Mouse (Mus musculus): ENCODE measurements at regions not wholly inside any gene's neighbourhood (a gene's known extent, or its start where the extent isn't known, plus 50 kb on each side); places are given as distances from the start of the nearest gene placed in this dataset.

DNA sequence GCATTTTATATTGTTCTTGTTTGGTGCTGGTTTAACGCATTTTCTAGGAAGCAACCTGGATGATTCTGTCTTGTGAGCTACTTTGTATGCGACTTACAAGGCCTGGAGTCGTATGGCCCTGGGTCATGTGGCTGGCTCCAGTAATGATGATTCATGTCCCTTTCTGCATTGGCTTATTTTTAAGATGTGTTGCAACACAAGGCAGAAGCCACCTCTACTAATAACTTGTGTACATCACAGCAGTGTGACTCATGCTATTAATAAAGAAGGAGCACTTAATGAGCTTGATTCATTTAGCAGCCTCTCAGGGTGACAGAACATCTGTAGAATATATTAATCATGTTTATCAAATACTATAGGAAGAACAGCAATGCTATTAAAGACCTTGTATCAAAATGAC lies 84.0 kb downstream of the Slc5a7 start:
- no peaks in the 10 kb centered on the region for H3K36me3 ChIP-seq (ENCODE audit: control insufficient read depth, insufficient read depth, low read length)
- WGBS: 72% methylated on average over 3 of the region's 3 CpGs
- TF ChIP-seq EP300 (optimal IDR thresholded peaks at IDR 0.05) (no peak), CTCF (IDR thresholded peaks at IDR 0.05; ENCODE audit: low read depth) (no peak)

GRCm38 (mm10) chr17:54201710-54202109 lies 97.1 kb downstream of the Slc5a7 start:
- Histone ChIP-seq H3K9me3 (ENCODE audit: control insufficient read depth, low read length) (no peaks in the 10 kb centered on the region), H3K4me1 (replicated peaks; ENCODE audit: control insufficient read depth, insufficient read depth) (no peaks in the 10 kb centered on the region), H3K4me3 (ENCODE audit: low read depth, low read length) (no peak overlapping the region), H3K27ac (replicated peaks) (no peak overlapping the region), H3K9ac (ENCODE audit: low read length) (no peak overlapping the region), H3K4me2 (replicated peaks; ENCODE audit: low read depth) (no peak overlapping the region), H3K36me3 (ENCODE audit: control insufficient read depth, insufficient read depth, low read length) (no peaks in the 10 kb centered on the region), H3K27me3 (ENCODE audit: control insufficient read depth, insufficient read depth, low read length) (no peaks in the 10 kb centered on the region)
- 41% methylated on average over 3 of the region's 3 CpGs for WGBS
- TF ChIP-seq CTCF (IDR thresholded peaks at IDR 0.05; ENCODE audit: low read depth) (no peak), EP300 (optimal IDR thresholded peaks at IDR 0.05) (no peak)
- ATAC-seq (ENCODE audit: low FRiP score, low TSS enrichment): no peak
- no peak for DNase-seq (ENCODE audit: low spot score)

More for the DNA sequence above, 84.0 kb downstream of the Slc5a7 start:
- DNase-seq (ENCODE audit: low spot score): no peak
- no peak overlapping the region for H3K4me2 ChIP-seq (replicated peaks; ENCODE audit: low read depth)
- no peaks in the 10 kb centered on the region for H3K9me3 ChIP-seq (ENCODE audit: control insufficient read depth, low read length)
- no peak overlapping the region for H3K27ac ChIP-seq (replicated peaks)
- ATAC-seq (ENCODE audit: low FRiP score, low TSS enrichment): no peak
- H3K27me3 ChIP-seq (ENCODE audit: control insufficient read depth, insufficient read depth, low read length): no peaks in the 10 kb centered on the region
- H3K4me3 ChIP-seq (ENCODE audit: low read depth, low read length): no peak overlapping the region
- H3K9ac ChIP-seq (ENCODE audit: low read length): no peak overlapping the region
- H3K4me1 ChIP-seq (replicated peaks; ENCODE audit: control insufficient read depth, insufficient read depth): no peaks in the 10 kb centered on the region

GRCm38 (mm10) chr17:54192231-54192573 lies 106.6 kb downstream of the Slc5a7 start:
- no peak for ATAC-seq (ENCODE audit: low FRiP score, low TSS enrichment)
- 33% methylated on average over 3 of the region's 3 CpGs for WGBS
- H3K9ac ChIP-seq (ENCODE audit: low read length): no peak overlapping the region
- no peak overlapping the region for H3K27ac ChIP-seq (replicated peaks)
- no peak overlapping the region for H3K4me2 ChIP-seq (replicated peaks; ENCODE audit: low read depth)
- H3K27me3 ChIP-seq (ENCODE audit: control insufficient read depth, insufficient read depth, low read length): no peaks in the 10 kb centered on the region
- no peaks in the 10 kb centered on the region for H3K36me3 ChIP-seq (ENCODE audit: control insufficient read depth, insufficient read depth, low read length)
- no peaks in the 10 kb centered on the region for H3K4me1 ChIP-seq (replicated peaks; ENCODE audit: control insufficient read depth, insufficient read depth)
- no peak for TF ChIP-seq CTCF (IDR thresholded peaks at IDR 0.05; ENCODE audit: low read depth)
- no peak for TF ChIP-seq EP300 (optimal IDR thresholded peaks at IDR 0.05)
- DNase-seq (ENCODE audit: low spot score): no peak
- H3K9me3 ChIP-seq (ENCODE audit: control insufficient read depth, low read length): no peaks in the 10 kb centered on the region
- H3K4me3 ChIP-seq (ENCODE audit: low read depth, low read length): no peak overlapping the region

DNA sequence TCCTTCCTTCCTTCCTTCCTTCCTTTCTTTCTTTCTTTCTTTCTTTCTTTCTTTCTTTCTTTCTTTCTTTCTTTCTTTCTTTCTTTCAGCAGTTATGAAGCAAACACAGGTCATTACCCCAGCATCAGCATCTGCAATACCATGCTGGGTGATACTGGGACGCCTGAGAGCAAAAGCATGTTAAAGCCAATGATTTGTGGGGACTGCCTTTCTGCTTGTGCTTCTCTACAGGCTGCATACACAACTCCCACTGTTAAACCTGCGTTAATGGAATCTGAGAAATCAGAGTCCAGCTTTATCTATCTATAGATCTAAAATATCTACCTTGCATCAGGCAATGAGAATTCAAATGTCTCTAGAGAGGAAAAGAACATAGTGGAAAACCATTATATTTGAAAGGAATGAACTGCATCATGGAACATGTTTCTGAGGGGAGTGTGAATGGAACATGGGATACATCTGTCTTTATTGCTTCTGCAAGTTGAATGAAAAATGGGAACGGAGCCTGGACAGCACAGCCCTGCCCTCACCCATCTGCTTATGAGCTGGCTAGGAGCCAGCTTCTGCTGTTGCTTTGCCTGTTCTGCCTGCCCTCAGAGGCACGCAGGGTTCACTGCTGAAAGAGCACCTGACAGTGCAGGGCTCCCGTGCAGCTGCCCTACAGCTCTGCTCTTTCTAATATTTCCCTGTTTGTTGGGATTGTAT lies 107.2 kb downstream of the Slc5a7 start:
- no peaks in the 10 kb centered on the region for H3K4me1 ChIP-seq (replicated peaks; ENCODE audit: control insufficient read depth, insufficient read depth)
- no peak for ATAC-seq (ENCODE audit: low FRiP score, low TSS enrichment)
- peak; percentile 18 for DNase-seq (ENCODE audit: low spot score)
- no peak overlapping the region for H3K9ac ChIP-seq (ENCODE audit: low read length)
- WGBS: 30% methylated on average over 5 of the region's 5 CpGs
- no peak overlapping the region for H3K4me2 ChIP-seq (replicated peaks; ENCODE audit: low read depth)
- no peak overlapping the region for H3K4me3 ChIP-seq (ENCODE audit: low read depth, low read length)
- no peaks in the 10 kb centered on the region for H3K36me3 ChIP-seq (ENCODE audit: control insufficient read depth, insufficient read depth, low read length)
- H3K27ac ChIP-seq (replicated peaks): no peak overlapping the region
- TF ChIP-seq CTCF (IDR thresholded peaks at IDR 0.05; ENCODE audit: low read depth) (no peak), EP300 (optimal IDR thresholded peaks at IDR 0.05) (no peak)
- no peaks in the 10 kb centered on the region for H3K9me3 ChIP-seq (ENCODE audit: control insufficient read depth, low read length)
- H3K27me3 ChIP-seq (ENCODE audit: control insufficient read depth, insufficient read depth, low read length): no peaks in the 10 kb centered on the region

DNA sequence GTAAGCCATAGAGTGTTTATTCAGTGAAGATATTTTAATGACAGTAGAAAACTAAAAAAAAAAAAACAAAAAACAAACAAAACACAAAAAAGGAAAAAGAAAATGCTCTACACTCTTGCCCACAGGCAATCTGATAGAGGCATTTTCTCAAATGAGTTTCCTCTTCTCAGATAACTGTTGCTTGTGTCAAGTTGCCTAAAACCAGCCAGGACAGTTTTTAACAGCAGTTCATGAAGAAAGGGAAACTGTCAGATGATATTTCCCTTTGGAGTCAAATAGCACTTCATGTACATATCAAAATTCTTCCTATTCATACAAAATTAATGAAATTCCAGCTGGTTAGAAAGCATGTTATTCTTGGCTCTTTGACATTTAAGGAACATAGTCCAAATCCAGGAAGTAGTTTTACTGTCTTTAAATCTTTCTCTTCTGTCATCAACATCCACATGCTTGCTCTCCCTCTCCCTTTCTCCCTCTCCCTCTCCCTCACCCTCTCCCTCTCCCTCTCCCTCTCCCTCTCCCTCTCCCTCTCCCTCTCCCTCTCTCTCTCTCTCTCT lies 109.8 kb downstream of the Slc5a7 start:
- no peak for TF ChIP-seq CTCF (IDR thresholded peaks at IDR 0.05; ENCODE audit: low read depth)
- TF ChIP-seq EP300 (optimal IDR thresholded peaks at IDR 0.05): no peak
- H3K9me3 ChIP-seq (ENCODE audit: control insufficient read depth, low read length): no peaks in the 10 kb centered on the region
- H3K36me3 ChIP-seq (ENCODE audit: control insufficient read depth, insufficient read depth, low read length): no peaks in the 10 kb centered on the region
- DNase-seq (ENCODE audit: low spot score) (no peak), ATAC-seq (ENCODE audit: low FRiP score, low TSS enrichment) (no peak)
- H3K9ac ChIP-seq (ENCODE audit: low read length): no peak overlapping the region
- no peak overlapping the region for H3K4me2 ChIP-seq (replicated peaks; ENCODE audit: low read depth)
- H3K27me3 ChIP-seq (ENCODE audit: control insufficient read depth, insufficient read depth, low read length): no peaks in the 10 kb centered on the region
- H3K4me3 ChIP-seq (ENCODE audit: low read depth, low read length): no peak overlapping the region
- no peak overlapping the region for H3K27ac ChIP-seq (replicated peaks)
- no peaks in the 10 kb centered on the region for H3K4me1 ChIP-seq (replicated peaks; ENCODE audit: control insufficient read depth, insufficient read depth)

GRCm38 (mm10) chr17:54182073-54182472 lies 116.8 kb downstream of the Slc5a7 start:
- Histone ChIP-seq H3K27ac (replicated peaks) (no peak overlapping the region), H3K9me3 (ENCODE audit: control insufficient read depth, low read length) (no peaks in the 10 kb centered on the region), H3K36me3 (ENCODE audit: control insufficient read depth, insufficient read depth, low read length) (no peaks in the 10 kb centered on the region), H3K4me2 (replicated peaks; ENCODE audit: low read depth) (no peak overlapping the region), H3K4me1 (replicated peaks; ENCODE audit: control insufficient read depth, insufficient read depth) (no peaks in the 10 kb centered on the region), H3K4me3 (ENCODE audit: low read depth, low read length) (no peak overlapping the region), H3K9ac (ENCODE audit: low read length) (no peak overlapping the region), H3K27me3 (ENCODE audit: control insufficient read depth, insufficient read depth, low read length) (no peaks in the 10 kb centered on the region)
- DNase-seq (ENCODE audit: low spot score) (no peak), ATAC-seq (ENCODE audit: low FRiP score, low TSS enrichment) (no peak)
- no peak for TF ChIP-seq EP300 (optimal IDR thresholded peaks at IDR 0.05)
- no peak for TF ChIP-seq CTCF (IDR thresholded peaks at IDR 0.05; ENCODE audit: low read depth)
